Mouse (Mus musculus) neural tube, embryonic 13.5 days (tissue): Measurements from ENCODE around the gene Lancl3. TPM values are rescaled to one million over a fixed set of nuclear protein-coding genes. Genes with fewer than 3 reads are reported as not detected.
"Not testable (repeated sequence)": the region's sequence is repeated elsewhere in the genome, so short reads cannot be mapped to it uniquely, and the experiment has no call there.

Source experiments
- ATAC-seq: fragments of 200-750 bp; cut with Nextera tagmentation; 2 replicates; pipeline ENCODE4 v1.8.0; 2017; ENCODE audit warnings: low read depth, mild to moderate bottlenecking, moderate TSS enrichment, moderate library complexity
- H3K27ac ChIP-seq: fragments of 300-500 bp; sonication (generic); replicated peaks from 2 replicates; pipeline ENCODE4 v1.5.1; 2015; ENCODE audit warnings: moderate library complexity, mild to moderate bottlenecking, inconsistent platforms
- H3K27me3 ChIP-seq: fragments of 300-500 bp; sonication (generic); 2 replicates; pipeline ENCODE4 v1.6.1; 2015; ENCODE audit warnings: mild to moderate bottlenecking, inconsistent platforms
- H3K36me3 ChIP-seq: fragments of 300-500 bp; sonication (generic); 2 replicates; pipeline ENCODE4 v1.6.1; 2015; ENCODE audit warnings: mild to moderate bottlenecking, inconsistent platforms
- H3K4me1 ChIP-seq: fragments of 300-500 bp; sonication (generic); replicated peaks from 2 replicates; pipeline ENCODE4 v1.6.1; 2015; ENCODE audit warnings: inconsistent platforms
- H3K4me2 ChIP-seq: fragments of 300-500 bp; sonication (generic); 2 replicates; pipeline ENCODE4 v1.6.1; 2015; ENCODE audit warnings: inconsistent platforms, mild to moderate bottlenecking, moderate library complexity
- H3K4me3 ChIP-seq: fragments of 300-500 bp; sonication (generic); 2 replicates; pipeline ENCODE4 v1.5.1; 2015; ENCODE audit warnings: mild to moderate bottlenecking, inconsistent platforms
- H3K9ac ChIP-seq: fragments of 300-500 bp; sonication (generic); 2 replicates; pipeline ENCODE4 v1.6.1; 2015; ENCODE audit warnings: moderate library complexity, mild to moderate bottlenecking, inconsistent platforms
- H3K9me3 ChIP-seq: fragments of 300-500 bp; sonication (generic); 2 replicates; pipeline ENCODE4 v1.6.1; 2016; ENCODE audit warnings: inconsistent platforms
- WGBS: fragments of 180-500 bp; shearing (Covaris S2); methylation state at CpG from one replicate; pipeline ENCODE4 v1.1.7; 2015; 5-methylcytosine and 5-hydroxymethylcytosine counted together
- polyA plus RNA-seq: library from polyadenylated mRNA; unstranded; fragments of >200 nt; fragmentation: Nextera tagmentation; extraction: Ambion mirVana; gene quantifications from 2 replicates; pipeline ENCODE4 v1.2.1, GENCODE M21; 2015

Lancl3 gene
- polyA plus RNA-seq, 1 experiment from 2014 or later = 1.7 TPM

- peak; percentile 95 for ATAC-seq
- Histone ChIP-seq H3K4me1 (no peaks in the 10 kb centered on the region), H3K27me3 (no peaks in the 10 kb centered on the region), H3K4me3 (peak within 1 kb of the TSS; percentile 57), H3K9me3 (no peaks in the 10 kb centered on the region), H3K9ac (peak within 1 kb of the TSS; percentile 75), H3K4me2 (peak within 1 kb of the TSS; percentile 54), H3K27ac (peak within 1 kb of the TSS; percentile 38), H3K36me3 (no peaks in the 10 kb centered on the region)
- WGBS = 13% methylated on average over 58 of the region's 94 CpGs
Observed at GRCm38 (mm10) chrX:9272460-9273361, 73.0 kb downstream of the Lancl3 start, which contains the start of gene Xk. Gene Xk, plus strand, starts transcription at chrX:9272756.

GRCm38 (mm10) chrX:9273377-9274002 is 73.8 kb downstream of the Lancl3 start:
- 57% methylated on average over 12 of the region's 12 CpGs for WGBS
- H3K27me3 ChIP-seq = no peaks in the 10 kb centered on the region
- H3K27ac ChIP-seq = no peak overlapping the region

DNA sequence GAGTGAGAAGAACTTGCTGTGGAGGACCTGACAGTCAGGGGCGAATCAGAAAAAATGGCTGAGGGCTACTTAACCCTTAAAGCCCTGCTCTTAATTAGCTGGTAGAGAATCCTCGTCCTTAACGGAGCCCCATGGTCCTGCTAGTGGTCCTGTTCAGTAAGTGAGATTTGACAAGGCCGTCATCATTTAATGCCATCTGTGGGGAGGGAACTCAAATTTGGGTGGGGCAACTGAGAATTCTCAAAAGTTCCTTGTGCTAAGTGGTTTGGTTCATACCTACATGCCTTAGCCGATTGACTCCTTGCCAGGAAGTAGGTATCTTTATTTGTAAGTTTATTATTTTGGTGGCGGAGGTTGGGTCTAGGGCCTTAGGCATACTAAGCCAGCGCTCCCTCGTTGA is 74.6 kb downstream of the Lancl3 start:
- 86% methylated on average over 8 of the region's 8 CpGs for WGBS
- H3K27me3 ChIP-seq = no peaks in the 10 kb centered on the region
- H3K36me3 ChIP-seq = no peaks in the 10 kb centered on the region
- no peak overlapping the region for H3K27ac ChIP-seq
- no peaks in the 10 kb centered on the region for H3K4me1 ChIP-seq
- no peak overlapping the region for H3K4me3 ChIP-seq
- H3K4me2 ChIP-seq = no peak overlapping the region
- ATAC-seq = no peak
- no peak overlapping the region for H3K9ac ChIP-seq
- H3K9me3 ChIP-seq = no peaks in the 10 kb centered on the region

More at GRCm38 (mm10) chrX:9273377-9274002, 73.8 kb downstream of the Lancl3 start:
- Histone ChIP-seq H3K4me2 (peak overlapping the region; percentile 54), H3K4me3 (peak overlapping the region; percentile 57), H3K9me3 (no peaks in the 10 kb centered on the region), H3K36me3 (no peaks in the 10 kb centered on the region), H3K9ac (peak overlapping the region; percentile 75), H3K4me1 (no peaks in the 10 kb centered on the region)
- ATAC-seq = no peak

GRCm38 (mm10) chrX:9283464-9283863 is 83.8 kb downstream of the Lancl3 start, which contains the start of gene H2al1m:
Gene H2al1m, plus strand, starts transcription at chrX:9283764.
- H3K27me3 ChIP-seq, H3K4me3 ChIP-seq, ATAC-seq, H3K36me3 ChIP-seq, H3K27ac ChIP-seq, H3K4me1 ChIP-seq, H3K9ac ChIP-seq, H3K9me3 ChIP-seq, H3K4me2 ChIP-seq: not testable (repeated sequence)
- WGBS = no CpG with 5 or more reads among the region's 1 CpGs

DNA sequence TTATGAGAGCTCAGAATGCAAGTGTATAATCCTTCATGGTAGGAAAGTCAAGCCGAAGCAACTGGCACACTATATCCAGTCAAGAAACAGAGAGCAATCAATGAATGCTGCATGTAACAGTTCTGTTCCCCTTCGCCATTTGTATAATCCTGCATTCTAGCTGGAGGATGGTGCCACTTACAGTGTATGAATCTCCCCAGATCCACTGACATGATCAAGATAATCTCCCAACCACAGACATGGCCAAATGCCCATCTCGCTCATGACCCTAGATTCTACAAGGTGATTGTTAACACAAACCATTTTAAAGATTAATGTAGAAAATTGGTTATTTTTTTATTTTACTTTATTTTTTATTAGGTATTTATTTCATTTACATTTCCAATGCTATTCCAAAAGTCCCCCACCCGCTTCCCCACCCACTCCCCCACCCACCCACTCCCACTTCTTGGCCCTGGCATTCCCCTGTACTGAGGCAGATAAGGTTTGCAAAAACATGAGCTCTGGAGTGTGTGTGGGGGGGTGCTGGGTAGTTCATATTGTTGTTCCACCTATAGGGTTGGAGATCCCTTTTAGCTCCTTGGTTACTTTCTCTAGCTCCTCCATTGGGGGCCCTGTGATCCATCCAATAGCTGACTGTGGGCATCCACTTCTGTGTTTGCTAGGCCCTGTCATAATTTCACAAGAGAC is 93.6 kb downstream of the Lancl3 start:
- not testable (repeated sequence) for H3K4me2 ChIP-seq, H3K27me3 ChIP-seq, H3K4me3 ChIP-seq, H3K27ac ChIP-seq, ATAC-seq, H3K4me1 ChIP-seq, H3K9me3 ChIP-seq, H3K9ac ChIP-seq, H3K36me3 ChIP-seq
- WGBS = 80% methylated on average over 4 of the region's 4 CpGs

DNA sequence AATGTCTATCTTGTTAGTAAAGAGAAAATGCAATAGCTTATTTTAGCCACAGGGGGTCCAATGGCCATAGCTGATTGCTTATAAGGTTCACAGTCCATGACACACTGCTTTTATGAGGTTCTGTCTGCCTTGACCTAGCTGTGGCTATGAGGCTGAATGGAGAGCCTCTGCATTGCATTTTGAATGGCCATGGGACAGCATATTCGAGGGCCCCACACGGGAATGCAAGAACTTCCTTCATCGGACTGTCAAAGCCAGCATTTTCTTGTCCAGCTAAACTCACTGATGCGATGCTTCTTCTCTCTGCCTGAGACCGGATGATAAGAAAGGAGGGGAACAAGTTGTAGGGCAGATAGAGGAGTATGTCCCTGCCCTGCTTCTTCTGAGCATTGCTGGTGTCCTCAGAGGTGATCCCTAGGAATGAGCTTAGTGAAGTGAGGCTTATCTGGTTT is 98.7 kb downstream of the Lancl3 start:
- 84% methylated on average over 5 of the region's 5 CpGs for WGBS

DNA sequence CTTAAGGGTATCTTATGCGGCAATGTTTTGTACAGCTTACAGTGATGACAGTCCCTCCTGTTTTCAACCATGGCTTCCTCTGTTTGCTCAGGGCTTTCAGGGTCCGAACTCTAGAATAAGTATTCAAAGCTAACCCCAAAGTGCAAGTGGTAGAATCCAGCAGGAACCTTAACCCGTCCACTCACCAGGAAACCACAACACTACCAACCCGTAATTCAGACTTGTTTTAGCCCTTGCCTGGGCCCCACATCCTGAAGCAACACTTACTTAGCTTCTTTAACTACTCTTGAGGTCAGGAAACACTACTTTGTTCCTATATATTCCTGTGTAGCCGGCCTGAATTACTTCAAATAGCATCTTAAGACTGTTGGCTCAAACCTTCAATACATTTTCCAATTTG is 103.1 kb downstream of the Lancl3 start:
- no peaks in the 10 kb centered on the region for H3K9me3 ChIP-seq
- no peaks in the 10 kb centered on the region for H3K27me3 ChIP-seq
- H3K27ac ChIP-seq = no peak overlapping the region
- WGBS = 84% methylated on average over 5 of the region's 5 CpGs
- no peak overlapping the region for H3K4me2 ChIP-seq
- H3K9ac ChIP-seq = no peak overlapping the region
- no peaks in the 10 kb centered on the region for H3K4me1 ChIP-seq
- no peaks in the 10 kb centered on the region for H3K36me3 ChIP-seq
- no peak for ATAC-seq
- no peak overlapping the region for H3K4me3 ChIP-seq

More for the DNA sequence above, 98.7 kb downstream of the Lancl3 start:
- Histone ChIP-seq H3K4me2 (no peak overlapping the region), H3K27me3 (no peaks in the 10 kb centered on the region), H3K4me1 (no peaks in the 10 kb centered on the region), H3K36me3 (no peaks in the 10 kb centered on the region), H3K9me3 (no peaks in the 10 kb centered on the region), H3K27ac (no peak overlapping the region), H3K4me3 (no peak overlapping the region), H3K9ac (no peak overlapping the region)
- ATAC-seq = no peak

GRCm38 (mm10) chrX:9303455-9303854 is 103.8 kb downstream of the Lancl3 start:
- H3K4me2 ChIP-seq = no peak overlapping the region
- no peaks in the 10 kb centered on the region for H3K27me3 ChIP-seq
- H3K9ac ChIP-seq = no peak overlapping the region
- no peak for ATAC-seq
- no peaks in the 10 kb centered on the region for H3K36me3 ChIP-seq
- H3K27ac ChIP-seq = no peak overlapping the region
- no peaks in the 10 kb centered on the region for H3K4me1 ChIP-seq
- no peak overlapping the region for H3K4me3 ChIP-seq
- H3K9me3 ChIP-seq = no peaks in the 10 kb centered on the region
- 74% methylated on average over 1 of the region's 1 CpGs for WGBS

- not testable (repeated sequence) for H3K27ac ChIP-seq
Observed at GRCm38 (mm10) chrX:9316457-9316856, 116.8 kb downstream of the Lancl3 start.

More at GRCm38 (mm10) chrX:9316457-9316856, 116.8 kb downstream of the Lancl3 start:
- ATAC-seq, H3K9ac ChIP-seq, H3K4me1 ChIP-seq, H3K4me2 ChIP-seq, H3K4me3 ChIP-seq, H3K27me3 ChIP-seq, H3K36me3 ChIP-seq, H3K9me3 ChIP-seq: not testable (repeated sequence)

Other genes with a start within 250 kb of the Lancl3 start
- not detected in 2 replicates for gene Fthl17b, start 236.9 kb upstream of the Lancl3 start, polyA plus RNA-seq
- not detected in 2 replicates for gene Fthl17c, start 223.3 kb upstream of the Lancl3 start, polyA plus RNA-seq
- gene Fthl17d, start 213.1 kb upstream of the Lancl3 start, polyA plus RNA-seq = not detected in 2 replicates
- not detected in 2 replicates for gene Fthl17e, start 166.4 kb upstream of the Lancl3 start, polyA plus RNA-seq
- gene Fthl17f, start 136.9 kb upstream of the Lancl3 start, polyA plus RNA-seq = not detected in 2 replicates
- not detected in 2 replicates for gene 4930402K13Rik, start 95.3 kb upstream of the Lancl3 start, polyA plus RNA-seq
- gene Gm14862, start 57.0 kb downstream of the Lancl3 start, polyA plus RNA-seq = not detected in 2 replicates
- 2.7 and 3.5 TPM in 2 replicates for gene Xk, start 72.9 kb downstream of the Lancl3 start, polyA plus RNA-seq
- not detected in 2 replicates for gene H2al1m, start 83.9 kb downstream of the Lancl3 start, polyA plus RNA-seq
- not detected in 2 replicates for gene H2al1k, start 150.7 kb downstream of the Lancl3 start, polyA plus RNA-seq